Mouse (Mus musculus): ENCODE measurements at regions not wholly inside any gene's neighbourhood (a gene's known extent, or its start where the extent isn't known, plus 50 kb on each side); places are given as distances from the start of the nearest gene placed in this dataset.

GRCm38 (mm10) chr11:48427423-48427822 is 372.7 kb upstream of the Rack1 start:
- Histone ChIP-seq H3K9me3 (replicated peaks) (no peaks in the 10 kb centered on the region), H3K27ac (ENCODE audit: poor library complexity, severe bottlenecking) (no peak overlapping the region)

GRCm38 (mm10) chr11:48426446-48426845 is 373.7 kb upstream of the Rack1 start:
- Histone ChIP-seq H3K27me3 (replicated peaks) (no peaks in the 10 kb centered on the region), H3K9ac (no peak overlapping the region), H3K4me1 (replicated peaks) (0 out of 2 replicates have a peak, but pooled peaks cover 3% of the 10 kb centered on the region), H3K4me2 (no peak overlapping the region), H3K27ac (ENCODE audit: poor library complexity, severe bottlenecking) (no peak overlapping the region), H3K4me3 (no peak overlapping the region), H3K36me3 (no peaks in the 10 kb centered on the region), H3K9me3 (replicated peaks) (no peaks in the 10 kb centered on the region)
- no peak for ATAC-seq (ENCODE audit: insufficient number of reproducible peaks, low FRiP score)
- 66% methylated on average over 1 of the region's 1 CpGs for WGBS

More at GRCm38 (mm10) chr11:48427423-48427822, 372.7 kb upstream of the Rack1 start:
- no peak for ATAC-seq (ENCODE audit: insufficient number of reproducible peaks, low FRiP score)
- Histone ChIP-seq H3K4me1 (replicated peaks) (no peaks in the 10 kb centered on the region), H3K27me3 (replicated peaks) (no peaks in the 10 kb centered on the region), H3K36me3 (no peaks in the 10 kb centered on the region), H3K4me2 (no peak overlapping the region), H3K4me3 (no peak overlapping the region), H3K9ac (no peak overlapping the region)
- 67% methylated on average over 2 of the region's 2 CpGs for WGBS

GRCm38 (mm10) chr11:48418066-48418756 is 381.9 kb upstream of the Rack1 start:
- WGBS, result 86% methylated on average over 6 of the region's 6 CpGs
- H3K27ac ChIP-seq (ENCODE audit: poor library complexity, severe bottlenecking), result no peak overlapping the region
- ATAC-seq (ENCODE audit: insufficient number of reproducible peaks, low FRiP score), result no peak
- H3K4me3 ChIP-seq, result no peak overlapping the region
- peaks cover 17% of the 10 kb centered on the region; the same call in 1 of the 2 replicates for H3K4me1 ChIP-seq (replicated peaks)
- H3K36me3 ChIP-seq, result no peaks in the 10 kb centered on the region
- no peak overlapping the region for H3K9ac ChIP-seq
- H3K27me3 ChIP-seq (replicated peaks), result no peaks in the 10 kb centered on the region
- no peaks in the 10 kb centered on the region for H3K9me3 ChIP-seq (replicated peaks)
- no peak overlapping the region for H3K4me2 ChIP-seq

GRCm38 (mm10) chr11:48417615-48418014 is 382.5 kb upstream of the Rack1 start:
- no peak overlapping the region for H3K4me3 ChIP-seq
- no peak for ATAC-seq (ENCODE audit: insufficient number of reproducible peaks, low FRiP score)
- H3K27ac ChIP-seq (ENCODE audit: poor library complexity, severe bottlenecking), result no peak overlapping the region
- H3K27me3 ChIP-seq (replicated peaks), result no peaks in the 10 kb centered on the region
- 75% methylated on average over 2 of the region's 2 CpGs for WGBS
- H3K9me3 ChIP-seq (replicated peaks), result no peaks in the 10 kb centered on the region
- H3K4me2 ChIP-seq, result no peak overlapping the region
- no peak overlapping the region for H3K9ac ChIP-seq
- no peaks in the 10 kb centered on the region for H3K36me3 ChIP-seq
- peaks cover 17% of the 10 kb centered on the region; the same call in 1 of the 2 replicates for H3K4me1 ChIP-seq (replicated peaks)

GRCm38 (mm10) chr11:48398032-48398431 is 402.1 kb upstream of the Rack1 start:
- H3K4me1 ChIP-seq (replicated peaks), result no peaks in the 10 kb centered on the region
- H3K27me3 ChIP-seq (replicated peaks), result no peaks in the 10 kb centered on the region
- no peak for ATAC-seq (ENCODE audit: insufficient number of reproducible peaks, low FRiP score)
- 72% methylated on average over 2 of the region's 2 CpGs for WGBS
- no peaks in the 10 kb centered on the region for H3K9me3 ChIP-seq (replicated peaks)
- H3K9ac ChIP-seq, result no peak overlapping the region
- no peak overlapping the region for H3K4me3 ChIP-seq
- no peak overlapping the region for H3K27ac ChIP-seq (ENCODE audit: poor library complexity, severe bottlenecking)
- no peak overlapping the region for H3K4me2 ChIP-seq
- H3K36me3 ChIP-seq, result no peaks in the 10 kb centered on the region

- Histone ChIP-seq H3K4me1 (replicated peaks) (no peaks in the 10 kb centered on the region), H3K4me3 (no peak overlapping the region), H3K27ac (ENCODE audit: poor library complexity, severe bottlenecking) (no peak overlapping the region), H3K36me3 (no peaks in the 10 kb centered on the region), H3K4me2 (no peak overlapping the region), H3K9ac (no peak overlapping the region), H3K27me3 (replicated peaks) (no peaks in the 10 kb centered on the region), H3K9me3 (replicated peaks) (no peaks in the 10 kb centered on the region)
- ATAC-seq (ENCODE audit: insufficient number of reproducible peaks, low FRiP score), result no peak
- WGBS, result 63% methylated on average over 4 of the region's 4 CpGs
These were observed 392.7 kb upstream of the Sgcd start for GRCm38 (mm10) chr11:48381489-48381888.

DNA sequence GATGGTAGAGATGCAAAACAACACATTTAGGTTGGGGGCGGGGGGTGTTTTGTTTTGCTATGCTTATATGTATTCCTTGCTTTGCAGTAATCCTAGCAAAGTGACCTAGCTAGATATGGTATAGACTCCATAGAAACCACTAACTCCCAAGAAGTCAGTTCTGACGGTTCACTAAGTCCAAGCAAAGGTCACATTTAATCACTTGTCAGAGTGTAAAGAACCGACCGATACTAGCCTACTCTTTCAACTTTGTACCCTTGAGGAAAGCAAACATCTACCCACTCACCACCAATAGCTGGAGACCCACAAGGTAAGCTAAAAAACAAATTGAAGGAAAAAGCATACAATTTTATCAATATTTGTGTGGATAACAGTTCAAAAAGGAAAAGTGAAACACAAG is 389.3 kb upstream of the Sgcd start:
- H3K9ac ChIP-seq, result no peak overlapping the region
- no peaks in the 10 kb centered on the region for H3K4me1 ChIP-seq (replicated peaks)
- H3K27ac ChIP-seq (ENCODE audit: poor library complexity, severe bottlenecking), result no peak overlapping the region
- no peak overlapping the region for H3K4me2 ChIP-seq
- ATAC-seq (ENCODE audit: insufficient number of reproducible peaks, low FRiP score), result no peak
- H3K4me3 ChIP-seq, result no peak overlapping the region
- H3K27me3 ChIP-seq (replicated peaks), result no peaks in the 10 kb centered on the region
- no peaks in the 10 kb centered on the region for H3K36me3 ChIP-seq
- WGBS, result 77% methylated on average over 4 of the region's 4 CpGs
- H3K9me3 ChIP-seq (replicated peaks), result no peaks in the 10 kb centered on the region

GRCm38 (mm10) chr11:48377269-48377668 is 388.5 kb upstream of the Sgcd start:
- H3K4me1 ChIP-seq (replicated peaks), result no peaks in the 10 kb centered on the region
- ATAC-seq (ENCODE audit: insufficient number of reproducible peaks, low FRiP score), result no peak
- no peaks in the 10 kb centered on the region for H3K27me3 ChIP-seq (replicated peaks)
- H3K36me3 ChIP-seq, result no peaks in the 10 kb centered on the region
- no peak overlapping the region for H3K4me3 ChIP-seq
- no peak overlapping the region for H3K9ac ChIP-seq
- no peaks in the 10 kb centered on the region for H3K9me3 ChIP-seq (replicated peaks)
- H3K27ac ChIP-seq (ENCODE audit: poor library complexity, severe bottlenecking), result no peak overlapping the region
- H3K4me2 ChIP-seq, result no peak overlapping the region

DNA sequence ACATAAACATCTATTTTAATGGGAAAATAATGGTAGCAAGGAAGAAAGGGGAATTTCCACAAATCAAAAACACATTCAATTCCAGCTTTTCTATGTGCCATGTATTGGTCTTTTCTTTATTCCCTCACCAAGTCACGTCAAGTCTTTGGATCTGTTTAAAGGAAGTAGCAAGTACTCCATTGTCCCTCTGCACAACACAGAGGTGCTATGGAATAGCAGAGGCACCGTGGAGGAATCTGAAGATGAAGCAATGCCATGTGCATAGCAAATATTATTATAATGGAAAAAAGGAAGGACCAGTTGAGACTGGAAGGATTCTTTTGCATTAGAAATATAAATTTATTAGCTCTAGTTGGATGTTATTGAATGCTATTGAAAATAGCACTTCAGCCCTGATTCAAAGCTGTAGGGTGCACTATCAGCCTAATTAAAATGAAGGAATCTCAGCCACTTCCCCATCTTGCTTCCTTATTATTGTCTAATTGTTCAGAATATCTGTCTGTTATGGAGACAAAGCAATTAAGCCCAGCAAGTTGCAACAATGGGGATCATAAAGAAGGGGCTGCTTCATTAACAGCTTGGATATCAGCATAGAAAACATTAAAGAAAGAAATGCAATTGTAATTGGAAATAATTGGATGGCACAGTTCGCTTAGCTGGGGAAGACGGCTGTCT is 362.7 kb upstream of the Sgcd start:
- 81% methylated on average over 4 of the region's 4 CpGs for WGBS

GRCm38 (mm10) chr11:48314500-48314899 is 325.7 kb upstream of the Sgcd start:
- no peak overlapping the region for H3K4me3 ChIP-seq
- no peak overlapping the region for H3K27ac ChIP-seq (ENCODE audit: poor library complexity, severe bottlenecking)
- no peaks in the 10 kb centered on the region for H3K27me3 ChIP-seq (replicated peaks)
- no peak overlapping the region for H3K4me2 ChIP-seq
- no peaks in the 10 kb centered on the region for H3K4me1 ChIP-seq (replicated peaks)
- H3K36me3 ChIP-seq, result no peaks in the 10 kb centered on the region
- WGBS, result 78% methylated on average over 1 of the region's 1 CpGs
- no peaks in the 10 kb centered on the region for H3K9me3 ChIP-seq (replicated peaks)
- no peak overlapping the region for H3K9ac ChIP-seq
- no peak for ATAC-seq (ENCODE audit: insufficient number of reproducible peaks, low FRiP score)

More for the DNA sequence above, 362.7 kb upstream of the Sgcd start:
- H3K9me3 ChIP-seq (replicated peaks), result no peaks in the 10 kb centered on the region
- H3K4me2 ChIP-seq, result no peak overlapping the region
- H3K9ac ChIP-seq, result no peak overlapping the region
- no peaks in the 10 kb centered on the region for H3K27me3 ChIP-seq (replicated peaks)
- H3K36me3 ChIP-seq, result no peaks in the 10 kb centered on the region
- H3K4me1 ChIP-seq (replicated peaks), result no peaks in the 10 kb centered on the region
- no peak for ATAC-seq (ENCODE audit: insufficient number of reproducible peaks, low FRiP score)
- no peak overlapping the region for H3K27ac ChIP-seq (ENCODE audit: poor library complexity, severe bottlenecking)
- H3K4me3 ChIP-seq, result no peak overlapping the region

DNA sequence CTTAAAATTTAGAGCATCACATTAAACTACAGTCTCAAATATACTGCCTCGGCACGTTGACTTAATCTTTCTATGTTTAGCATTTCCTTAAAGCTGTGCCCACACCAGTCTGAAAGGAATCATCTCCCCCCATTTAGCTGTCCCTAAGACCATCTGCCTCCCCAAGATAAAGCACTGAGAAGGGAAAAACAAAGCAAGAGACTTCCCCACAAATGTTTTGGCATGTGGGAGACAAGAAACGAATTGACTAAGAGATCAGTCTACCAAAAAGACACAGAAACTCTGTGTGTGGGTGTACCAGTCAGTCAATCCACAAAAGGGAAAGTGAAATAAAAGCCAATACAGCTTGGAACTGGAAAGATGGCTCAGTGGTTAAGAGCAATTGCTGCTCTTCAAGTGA is 306.6 kb upstream of the Sgcd start:
- no peak overlapping the region for H3K4me2 ChIP-seq
- ATAC-seq (ENCODE audit: insufficient number of reproducible peaks, low FRiP score), result no peak
- 57% methylated on average over 3 of the region's 3 CpGs for whole genome bisulfite sequencing

More for the DNA sequence above, 306.6 kb upstream of the Sgcd start:
- Histone ChIP-seq H3K4me1 (replicated peaks) (no peaks in the 10 kb centered on the region), H3K36me3 (no peaks in the 10 kb centered on the region), H3K9me3 (replicated peaks) (no peaks in the 10 kb centered on the region), H3K27ac (ENCODE audit: poor library complexity, severe bottlenecking) (no peak overlapping the region), H3K27me3 (replicated peaks) (no peaks in the 10 kb centered on the region), H3K4me3 (no peak overlapping the region), H3K9ac (no peak overlapping the region)

Measured in heart, embryonic 12.5 days (tissue).